Mouse (Mus musculus): ENCODE results near the gene Gm20388.

Gene Gm20388

DNA sequence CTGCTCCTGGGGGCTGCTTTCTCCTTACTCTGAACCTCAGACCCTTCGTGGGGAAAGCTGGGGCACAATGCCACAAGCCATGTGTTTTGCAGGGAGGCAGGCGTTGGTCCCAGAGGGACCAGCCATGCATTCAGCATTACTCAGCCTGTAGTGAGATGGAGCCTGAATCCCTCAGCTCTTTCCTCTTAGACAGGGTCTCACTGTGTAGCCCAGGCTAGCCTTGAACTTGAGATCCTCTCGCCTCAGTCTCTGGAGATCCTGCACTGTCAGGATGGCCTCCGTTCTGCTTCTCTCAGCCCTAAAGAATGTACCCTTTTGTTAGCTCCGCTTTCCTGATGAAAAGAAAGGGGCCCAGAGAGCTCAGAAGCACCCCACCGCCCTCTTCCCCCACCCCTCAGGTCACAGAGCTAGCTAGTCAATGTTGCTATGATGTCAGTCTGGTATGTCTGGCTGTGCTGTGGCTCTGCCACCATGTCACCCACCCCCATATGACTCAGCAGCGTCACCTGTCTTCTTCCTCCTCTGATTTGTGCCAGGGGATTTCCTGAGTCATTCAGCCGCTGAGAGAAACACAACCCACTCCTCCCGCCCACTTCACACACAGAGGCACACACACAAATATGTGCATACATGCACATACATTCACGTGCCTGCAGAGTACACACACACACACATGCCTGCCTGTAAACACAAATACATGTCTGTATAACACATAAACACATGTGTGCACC, 314.9 kb downstream of the Gm20388 start:
- no peak for DNase-seq (ENCODE audit: low read depth in 2 of 2, low spot score in 2 of 2)

DNA sequence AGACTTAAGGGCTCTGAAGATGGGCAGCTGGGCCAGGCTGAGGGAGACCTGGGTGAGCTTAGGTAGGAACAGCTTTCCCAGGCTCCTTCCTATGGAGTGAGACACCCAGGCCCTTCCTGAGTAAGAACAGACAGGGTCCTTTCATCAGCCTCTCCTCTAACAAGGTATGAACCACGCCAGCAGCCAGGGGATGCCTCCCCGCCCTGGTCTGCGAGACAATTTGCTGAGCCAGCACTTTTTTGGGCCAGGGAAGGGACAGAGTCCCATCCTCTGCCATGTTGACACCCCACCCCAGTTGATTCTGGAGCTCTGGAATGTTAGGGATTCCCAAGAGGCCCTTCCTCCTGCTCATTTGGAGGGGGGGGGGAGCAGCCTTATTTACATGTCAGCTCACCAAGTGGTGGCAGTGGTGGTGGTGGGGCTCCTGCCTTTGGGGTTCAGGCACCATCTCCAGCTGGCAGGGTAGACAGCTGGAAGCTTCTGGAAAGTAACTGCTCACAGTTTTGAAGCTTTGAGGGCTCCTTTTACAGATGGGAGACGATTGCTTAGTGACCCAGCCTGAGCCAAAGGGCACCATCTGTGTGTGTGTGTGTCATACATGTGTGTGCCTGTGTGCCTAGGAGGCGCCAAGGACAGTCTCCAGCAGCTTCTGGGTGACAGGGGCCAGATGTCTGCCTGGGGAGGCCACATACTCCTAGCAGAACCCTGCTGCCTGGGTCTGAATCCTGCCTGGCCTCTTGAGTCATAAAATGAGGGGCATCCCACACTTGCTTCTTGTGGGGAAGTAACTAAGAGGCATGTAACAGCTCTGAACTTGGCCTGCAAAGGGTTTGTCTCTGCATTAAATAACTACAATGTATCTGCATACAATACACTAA, 316.3 kb downstream of the Gm20388 start:
- no peak for DNase-seq (ENCODE audit: low read depth in 2 of 2, low spot score in 2 of 2)

DNA sequence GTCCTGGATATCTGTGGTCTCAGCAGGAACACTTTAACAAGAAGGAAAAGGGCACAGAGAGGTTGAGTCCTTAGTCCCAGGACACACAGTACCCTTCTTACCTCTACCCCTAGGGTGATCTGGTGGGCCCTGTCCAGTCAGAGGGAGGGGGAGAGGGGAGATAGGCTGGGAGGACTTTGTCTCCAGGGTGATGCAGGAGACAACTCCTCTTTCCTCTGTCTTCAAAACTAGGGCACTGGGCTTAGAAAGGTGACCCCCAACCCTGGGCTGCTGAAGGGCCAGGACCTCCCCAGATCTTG, 316.9 kb downstream of the Gm20388 start:
- no peak for DNase-seq (ENCODE audit: low read depth in 2 of 2, low spot score in 2 of 2)

DNA sequence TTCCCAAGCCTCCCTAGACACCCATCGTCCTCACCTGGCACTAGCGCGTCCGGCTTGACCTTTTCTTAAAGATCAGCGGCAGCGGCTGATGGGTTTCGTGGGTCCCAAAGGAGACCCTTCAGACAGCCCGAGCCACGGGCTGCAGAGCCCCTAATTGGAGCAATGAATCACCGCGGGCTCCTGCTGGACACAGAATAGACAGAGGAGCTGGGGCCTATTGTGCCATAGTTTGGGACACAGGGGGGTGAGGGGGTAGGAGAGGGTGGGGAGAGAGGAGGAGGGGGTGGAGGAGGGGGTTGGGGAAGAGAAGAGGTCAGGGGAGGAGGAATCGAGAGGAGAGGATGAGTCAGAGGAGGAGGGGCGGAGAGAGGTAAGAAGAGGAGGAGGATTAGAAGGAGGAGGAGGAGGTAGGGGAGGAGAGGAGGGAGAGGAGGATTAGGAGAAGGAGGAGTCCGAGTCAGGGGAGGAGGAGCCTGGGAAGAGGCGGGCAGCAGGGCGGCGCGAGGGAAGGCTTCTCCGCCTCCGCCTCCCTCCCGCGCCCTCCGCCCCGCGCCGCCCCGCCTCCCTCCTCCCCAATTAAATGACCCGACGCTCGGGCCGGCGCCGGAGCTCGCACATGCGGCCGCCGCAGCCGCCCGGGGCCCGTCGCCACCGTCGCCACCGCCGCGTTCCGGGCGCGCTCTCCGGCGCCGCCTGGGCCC, 317.4 kb downstream of the Gm20388 start, which contains the start of gene Gse1:
Gse1 (plus strand) TSS at position 566 of the 701 bp plus-strand sequence.
- DNase-seq (ENCODE audit: low read depth in 2 of 2, low spot score in 2 of 2), result no peak

DNA sequence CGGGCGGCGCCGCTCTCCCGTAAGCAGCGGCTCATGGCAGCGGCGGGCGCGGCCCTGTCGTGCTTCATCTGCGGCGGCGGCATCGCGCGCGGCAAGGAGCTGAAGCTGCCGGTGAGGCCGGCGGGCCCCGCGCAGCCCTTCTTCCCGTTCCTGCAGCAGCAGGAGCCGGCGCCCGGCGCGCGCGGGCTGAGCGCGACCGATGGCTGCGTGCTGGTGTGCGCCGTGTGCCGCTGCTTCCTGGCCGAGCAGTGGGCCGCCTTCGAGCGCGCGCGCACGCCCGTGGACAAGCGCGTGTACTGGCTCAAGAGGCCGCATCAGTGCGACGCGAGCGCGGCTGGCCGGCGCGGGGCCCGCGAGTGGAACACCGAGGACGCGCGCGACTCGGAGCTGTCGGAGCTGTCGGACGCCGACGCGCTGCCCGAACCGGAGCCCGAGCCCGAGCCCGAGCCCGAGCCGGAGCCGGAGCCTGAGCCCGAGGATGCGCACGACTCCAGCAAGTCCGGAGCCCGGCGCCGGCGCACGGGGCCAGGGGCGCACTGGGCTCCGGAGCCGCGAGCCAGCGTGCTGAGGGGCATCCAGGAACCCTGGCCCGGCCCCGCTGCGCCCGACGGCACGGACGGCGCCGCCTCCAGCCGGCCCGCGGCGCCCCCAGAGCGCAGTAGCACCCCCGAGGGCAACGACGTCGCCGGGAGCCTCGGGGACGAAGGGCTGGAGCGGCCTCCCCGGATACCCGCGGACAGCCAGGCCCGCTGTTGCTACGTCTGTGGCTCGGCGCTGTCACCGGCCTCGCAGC, 318.3 kb downstream of the Gm20388 start:
- DNase-seq (ENCODE audit: low read depth in 2 of 2, low spot score in 2 of 2), result no peak

DNA sequence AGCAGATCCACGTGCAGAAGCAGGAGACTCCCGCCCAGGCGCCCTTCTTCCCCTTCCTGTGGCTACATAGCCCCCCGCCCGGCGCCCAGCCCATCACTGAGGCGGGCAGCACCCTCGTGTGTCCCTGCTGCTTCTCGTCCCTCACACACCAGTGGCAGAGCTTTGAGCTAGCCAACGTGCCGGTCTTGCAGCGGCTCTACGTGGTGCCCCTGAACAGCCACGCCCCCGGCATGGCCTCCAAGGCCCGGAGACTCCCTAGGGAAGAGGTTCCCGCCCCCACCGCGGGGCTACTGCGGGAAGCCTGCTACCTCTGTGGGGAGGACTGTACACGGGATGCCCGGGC, 318.9 kb downstream of the Gm20388 start:
- DNase-seq (ENCODE audit: low read depth in 2 of 2, low spot score in 2 of 2), result no peak

DNA sequence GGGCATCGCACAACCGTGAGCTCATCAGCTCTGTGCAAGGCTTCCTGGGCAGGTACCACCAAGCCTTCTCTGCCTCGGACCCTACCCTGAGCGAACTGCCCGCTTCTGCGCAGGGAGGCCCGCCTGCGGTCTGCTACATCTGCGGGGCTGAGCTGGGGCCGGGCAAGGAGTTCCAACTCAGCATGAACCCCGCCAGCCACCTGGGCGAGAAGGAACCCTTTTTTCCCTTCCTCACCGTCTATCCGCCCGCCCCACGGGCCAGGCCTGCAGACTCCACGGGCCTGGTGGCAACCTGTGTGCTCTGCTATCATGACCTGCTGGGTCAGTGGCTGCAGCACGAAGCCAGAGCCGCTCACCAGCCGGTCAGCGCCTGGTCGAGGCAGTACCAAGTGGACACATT, 319.4 kb downstream of the Gm20388 start:
- no peak for DNase-seq (ENCODE audit: low read depth in 2 of 2, low spot score in 2 of 2)

DNA sequence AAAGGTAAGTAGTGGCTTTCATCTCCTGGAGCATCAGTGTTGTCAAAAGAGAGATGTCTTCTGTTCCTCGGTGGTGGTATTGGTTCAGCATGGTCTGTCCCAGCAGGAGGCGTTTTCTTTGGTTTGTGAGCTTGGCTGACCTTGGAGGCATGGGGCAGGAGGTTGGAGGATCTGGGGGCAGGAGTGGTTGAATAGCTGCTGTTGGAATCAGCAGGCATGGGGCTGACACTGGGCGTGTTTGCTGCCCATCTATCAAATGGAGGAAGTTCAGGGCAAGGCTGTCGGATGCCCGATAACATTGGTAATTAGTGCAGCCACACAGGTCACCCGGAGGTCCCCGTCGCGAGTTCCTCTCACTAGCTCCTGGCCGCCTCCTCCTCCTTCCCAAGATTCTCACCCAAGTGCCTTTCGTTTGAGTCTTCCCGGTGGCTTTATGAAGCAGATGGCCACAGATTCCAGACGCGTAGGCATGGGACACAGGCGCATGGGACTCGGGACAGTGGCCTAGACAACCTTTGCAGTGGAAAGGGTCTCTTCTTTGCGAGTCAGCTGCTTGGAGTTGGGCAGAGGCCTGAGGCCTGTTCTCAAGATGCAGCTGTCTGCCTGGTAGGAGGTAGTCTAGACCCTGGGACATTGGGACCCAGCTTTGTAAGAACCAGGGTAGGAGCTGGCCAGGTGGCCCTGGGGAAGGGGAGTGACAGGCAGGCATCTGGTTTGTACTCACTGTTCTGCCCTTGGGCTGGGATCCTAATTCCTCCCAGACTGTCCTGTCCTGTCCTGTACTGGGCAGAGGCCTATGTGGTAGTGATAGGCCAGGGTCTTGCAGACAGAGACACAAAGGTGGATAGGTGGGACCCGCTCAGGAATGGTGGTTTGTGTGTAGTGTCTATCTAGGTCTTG, 320.3 kb downstream of the Gm20388 start:
- no peak for DNase-seq (ENCODE audit: low read depth in 2 of 2, low spot score in 2 of 2)

DNA sequence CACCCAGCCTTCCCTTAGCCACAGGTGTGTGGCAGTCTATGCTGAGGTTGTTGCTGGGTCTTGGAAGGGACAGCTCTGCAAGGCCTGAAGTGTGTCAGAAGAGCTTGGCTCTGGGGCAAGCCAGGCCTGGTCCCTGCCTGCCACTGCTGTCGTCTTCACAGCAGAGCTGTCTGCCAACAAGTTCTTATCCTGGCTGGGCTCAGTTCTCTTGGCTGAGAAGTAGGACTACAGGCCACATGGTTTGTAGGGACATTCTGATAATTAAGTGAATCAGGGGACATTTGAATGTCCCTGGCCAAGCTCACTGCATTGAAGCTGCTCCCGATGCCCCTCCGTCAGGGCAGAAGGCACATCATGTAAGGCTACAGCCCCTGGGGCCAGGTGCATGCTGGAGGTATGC, 321.2 kb downstream of the Gm20388 start:
- no peak for DNase-seq (ENCODE audit: low read depth in 2 of 2, low spot score in 2 of 2)

DNA sequence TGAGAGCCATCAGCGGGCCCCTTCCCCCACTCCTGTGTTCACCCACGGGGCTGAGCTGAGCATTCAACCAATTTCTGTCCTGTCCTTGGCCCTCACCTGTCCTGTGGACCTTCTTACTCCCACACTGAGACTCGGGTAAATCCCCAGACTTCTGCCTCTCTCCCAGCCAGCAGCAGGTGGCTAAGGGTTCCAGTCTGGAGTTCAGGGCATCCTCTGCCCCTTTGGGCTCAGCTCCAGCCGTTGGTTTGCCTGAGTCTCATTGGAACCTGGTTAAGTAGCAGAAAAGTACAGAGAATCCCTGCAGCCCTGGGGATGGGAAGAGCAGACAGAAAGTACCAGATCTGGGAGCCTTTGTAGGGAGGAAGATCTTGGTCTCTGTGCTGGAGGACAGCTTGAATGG, 321.8 kb downstream of the Gm20388 start:
- DNase-seq (ENCODE audit: low read depth in 2 of 2, low spot score in 2 of 2), result no peak

DNA sequence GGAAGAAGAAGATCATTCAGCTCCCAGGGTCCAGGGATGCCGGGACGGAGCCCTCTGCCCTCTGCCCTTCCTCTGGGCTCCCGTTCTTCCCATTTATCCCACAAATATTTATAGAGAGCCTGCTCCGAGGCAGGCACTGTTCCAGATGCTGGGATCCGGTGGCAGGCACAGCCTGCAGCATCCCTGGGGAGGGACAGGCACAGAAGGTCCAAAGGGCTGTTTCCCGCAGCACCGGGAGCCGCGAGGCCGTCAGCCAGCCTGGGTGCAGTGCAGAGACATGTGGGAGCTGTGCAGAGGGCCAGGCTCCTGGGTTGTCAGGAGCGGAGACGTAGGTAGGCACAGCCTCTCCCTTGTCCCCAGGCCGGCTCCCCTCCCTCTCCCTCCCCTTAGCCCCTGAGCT, 322.3 kb downstream of the Gm20388 start:
- no peak for DNase-seq (ENCODE audit: low read depth in 2 of 2, low spot score in 2 of 2)

DNA sequence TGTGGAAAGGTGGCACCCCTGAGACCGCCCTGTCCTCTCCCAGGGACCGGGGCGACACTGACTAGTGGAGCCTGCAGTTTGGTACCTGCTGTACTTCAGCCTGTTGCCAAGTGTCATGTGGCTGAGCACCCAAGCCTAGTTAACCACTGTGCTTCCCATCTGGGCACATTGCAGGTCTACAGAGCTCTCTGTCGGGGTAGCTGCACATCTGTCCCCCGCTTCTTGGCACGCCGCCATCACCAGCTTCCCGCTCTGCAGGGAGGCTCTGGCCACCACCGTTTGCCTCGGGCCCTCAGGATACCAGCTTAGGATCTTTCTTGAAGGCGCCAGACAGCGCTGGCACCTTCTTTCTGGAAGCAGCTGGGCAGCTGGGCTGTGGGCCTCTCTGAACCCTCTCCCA, 323.8 kb downstream of the Gm20388 start:
- DNase-seq (ENCODE audit: low read depth in 2 of 2, low spot score in 2 of 2), result no peak

DNA sequence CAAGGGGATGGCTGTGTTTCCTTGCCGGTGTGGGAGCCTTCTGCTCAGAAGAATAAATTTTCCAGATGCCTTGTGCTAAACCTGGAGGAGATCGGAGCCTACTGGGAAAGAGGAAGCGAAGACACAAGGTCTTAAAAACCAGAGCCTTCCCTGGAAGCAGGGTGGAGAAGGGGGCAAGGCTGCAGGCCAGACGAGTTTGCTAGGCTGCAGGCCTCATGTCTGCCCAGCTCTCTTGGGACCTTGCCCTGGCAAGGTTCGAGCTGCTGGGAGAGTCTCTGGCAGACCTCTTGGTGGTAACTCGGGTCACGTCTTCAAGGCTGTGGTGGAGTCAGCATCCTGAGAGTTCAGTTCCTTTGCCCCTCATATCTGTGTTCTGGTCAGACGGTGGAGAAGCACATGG, 324.2 kb downstream of the Gm20388 start:
- DNase-seq (ENCODE audit: low read depth in 2 of 2, low spot score in 2 of 2), result no peak

DNA sequence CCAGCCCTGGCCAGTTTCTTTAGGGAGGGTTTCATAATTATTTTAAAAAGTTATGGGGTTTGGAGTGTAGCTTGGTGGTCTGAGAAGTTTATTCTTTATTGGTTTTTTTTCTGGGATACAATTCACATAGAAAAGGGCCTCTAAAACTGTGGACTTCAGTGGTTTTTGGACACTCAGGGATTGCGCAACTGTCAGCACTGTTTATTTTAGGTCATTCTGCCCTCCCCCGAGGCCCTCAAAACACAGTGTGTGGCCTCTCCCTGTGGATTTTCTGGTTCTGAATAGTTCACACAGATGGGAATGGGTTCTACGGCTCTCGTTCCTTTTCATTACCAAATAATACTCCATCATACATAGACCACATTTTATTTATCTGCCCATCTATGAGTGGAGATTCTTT, 332.6 kb downstream of the Gm20388 start:
- DNase-seq (ENCODE audit: low read depth in 2 of 2, low spot score in 2 of 2), result no peak

DNA sequence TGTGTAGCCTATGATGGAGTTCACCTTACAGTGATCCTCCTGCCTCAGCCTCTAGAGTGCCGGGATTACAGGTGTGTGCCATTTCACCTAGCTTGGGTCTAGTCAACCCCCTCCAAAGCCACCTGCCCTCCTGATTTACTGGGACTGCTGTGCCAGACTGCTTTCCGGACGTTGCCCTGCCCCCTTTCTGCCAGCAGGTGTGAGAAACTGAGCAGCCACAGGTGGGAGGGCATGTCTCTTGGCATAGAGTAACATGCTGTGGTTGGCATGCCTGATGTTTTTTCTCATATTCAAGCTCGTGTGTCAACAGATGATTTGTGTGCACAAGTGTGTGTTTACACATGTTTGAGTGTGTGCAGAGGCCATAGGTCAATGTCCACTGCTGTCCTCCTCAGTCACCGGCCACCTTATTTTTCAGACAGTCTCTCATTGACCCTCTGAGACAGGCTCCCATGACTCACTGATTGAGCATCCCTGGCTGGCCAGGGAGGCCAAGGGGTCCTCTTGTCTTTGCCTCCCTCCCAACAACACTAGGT, 333.3 kb downstream of the Gm20388 start:
- DNase-seq (ENCODE audit: low read depth in 2 of 2, low spot score in 2 of 2), result no peak

DNA sequence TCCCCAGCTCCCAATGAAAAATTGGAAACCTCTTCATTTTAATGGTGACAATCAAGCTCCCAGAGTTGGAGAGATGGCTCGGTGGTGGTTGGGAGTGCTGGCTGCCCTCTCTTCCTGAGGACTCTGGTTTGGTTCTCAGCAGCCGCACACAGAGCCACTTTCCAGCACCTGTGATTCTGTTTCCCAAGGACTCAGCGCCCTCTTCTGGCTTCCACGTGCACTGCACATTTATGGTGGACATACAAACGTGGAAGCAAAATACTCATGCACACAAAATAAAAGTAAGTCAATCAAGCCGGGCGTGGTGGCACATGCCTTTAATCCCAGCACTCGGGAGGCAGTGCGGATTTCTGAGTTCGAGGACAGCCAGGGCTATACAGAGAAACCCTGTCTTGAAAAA, 333.9 kb downstream of the Gm20388 start:
- DNase-seq (ENCODE audit: low read depth in 2 of 2, low spot score in 2 of 2), result no peak

DNA sequence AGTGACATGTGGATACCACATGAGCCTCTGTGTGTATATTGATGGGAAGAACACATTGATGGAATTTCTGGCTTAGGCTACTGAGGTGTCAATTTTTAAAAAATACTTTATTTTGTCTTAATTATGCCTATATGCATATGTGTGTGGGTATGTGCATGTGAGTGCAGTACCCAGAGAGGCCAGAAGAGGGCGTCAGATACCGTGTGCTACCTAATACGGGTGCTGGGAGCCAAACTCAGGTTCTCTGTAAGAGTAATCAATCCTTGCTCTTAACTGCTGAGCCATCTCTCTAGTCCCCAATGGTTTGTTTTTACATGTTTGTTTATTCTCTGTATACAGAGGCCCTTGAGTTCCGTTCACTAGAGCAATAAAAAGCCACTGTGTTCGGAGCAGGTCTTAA, 337.0 kb downstream of the Gm20388 start:
- DNase-seq (ENCODE audit: low read depth in 2 of 2, low spot score in 2 of 2), result no peak

DNA sequence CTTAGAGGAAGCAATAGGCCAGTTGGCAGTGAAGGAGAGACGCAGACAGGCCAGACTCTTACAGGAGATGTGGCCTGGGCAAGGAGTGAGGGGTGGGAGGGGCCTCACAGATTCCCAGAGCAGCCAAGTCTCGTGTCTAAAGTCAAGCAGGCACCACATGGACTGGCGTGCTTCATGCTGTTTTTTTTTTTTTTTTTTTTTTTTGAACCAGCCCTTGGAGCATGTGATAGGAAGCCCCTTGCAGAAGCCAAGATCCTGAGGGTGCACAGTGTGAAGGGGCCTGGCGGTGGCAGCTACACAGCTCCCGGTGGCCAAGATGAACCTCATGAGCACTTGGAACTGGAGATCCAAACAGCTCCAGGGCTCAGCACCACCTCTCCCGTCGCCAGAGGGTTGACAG, 337.4 kb downstream of the Gm20388 start:
- DNase-seq (ENCODE audit: low read depth in 2 of 2, low spot score in 2 of 2), result no peak

DNA sequence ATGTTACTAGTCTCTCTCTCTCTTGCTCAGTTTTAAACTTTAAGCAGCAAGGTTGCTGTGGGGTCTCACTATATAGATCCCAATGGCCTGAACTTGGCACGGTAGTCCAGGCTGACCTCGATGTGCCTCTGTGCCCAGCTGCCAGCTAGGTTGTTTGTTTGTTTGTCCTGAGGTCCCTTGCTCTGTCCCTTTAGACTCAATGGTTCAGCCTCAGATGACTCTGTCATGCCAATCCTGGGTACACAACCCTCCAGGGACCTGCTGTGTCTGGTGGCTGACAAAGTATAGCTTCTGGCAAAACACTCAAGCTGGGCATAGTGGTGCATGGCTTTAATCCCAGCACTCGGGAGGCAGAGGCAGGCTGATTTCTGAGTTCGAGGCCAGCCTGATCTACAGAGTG, 337.8 kb downstream of the Gm20388 start:
- no peak for DNase-seq (ENCODE audit: low read depth in 2 of 2, low spot score in 2 of 2)

DNA sequence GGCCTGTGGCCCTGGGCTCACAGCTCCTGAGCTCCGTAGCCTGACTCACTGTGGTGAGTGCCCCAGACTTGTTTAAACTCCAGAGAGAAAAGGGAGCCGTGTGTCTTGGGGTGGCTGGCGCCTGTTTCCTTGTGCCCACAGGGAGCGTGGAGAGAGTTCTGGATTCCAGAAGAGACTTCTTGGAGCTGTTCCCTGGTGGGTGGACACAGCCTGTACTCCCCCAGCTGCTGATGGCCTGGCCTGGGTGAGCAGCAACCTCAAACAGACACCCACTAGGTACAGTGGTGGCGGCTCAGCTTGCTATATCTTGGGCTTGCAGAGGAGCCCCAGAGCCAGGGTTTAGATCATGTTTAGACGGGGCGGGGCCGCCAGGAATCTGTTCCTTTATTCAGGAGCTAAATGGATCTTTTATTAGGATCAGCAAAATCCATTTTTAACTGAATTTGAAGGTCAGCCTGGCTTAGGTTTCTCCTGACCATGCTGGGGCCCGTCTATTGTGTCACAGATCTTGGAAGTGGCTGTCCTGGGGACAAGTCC, 339.2 kb downstream of the Gm20388 start:
- DNase-seq (ENCODE audit: low read depth in 2 of 2, low spot score in 2 of 2), result no peak
